In genomic region chr2:33973213-33973834, GRCm38 (mm10) we compare ENCODE assay signal across 8 mouse cellular contexts.
DNase-seq lines count a peak whose midpoint lies in the region; ATAC-seq and TF ChIP-seq lines count a peak whose summit lies in the region.

No protein-coding gene starts in this region.

- peak; percentile 100 for TF ChIP-seq CTCF in lung, embryonic 14.5 days (IDR thresholded peaks at IDR 0.05; ENCODE audit: low read depth)
- TF ChIP-seq CTCF in thymus, adult 2 months (IDR thresholded peaks at IDR 0.05; ENCODE audit: borderline replicate concordance, control insufficient read depth, extremely low read depth, insufficient read depth, low read length, poor library complexity): peak; percentile 99

- H3K4me2 ChIP-seq in forebrain, embryonic 15.5 days (replicated peaks): no peak overlapping the region
- H3K4me2 ChIP-seq in lung, embryonic 14.5 days: no peak overlapping the region

- no peaks in the 10 kb centered on the region for H3K36me3 ChIP-seq in ES-E14 (ENCODE audit: control insufficient read depth, insufficient read depth, low read length, poor library complexity, severe bottlenecking)
- no peaks in the 10 kb centered on the region for H3K36me3 ChIP-seq in forebrain, embryonic 15.5 days
- H3K36me3 ChIP-seq in lung, embryonic 14.5 days (ENCODE audit: insufficient read depth): no peaks in the 10 kb centered on the region
- no peaks in the 10 kb centered on the region for H3K36me3 ChIP-seq in thymus, adult 2 months (ENCODE audit: control insufficient read depth, insufficient read depth, low read length)

- no peak overlapping the region for H3K9ac ChIP-seq in ES-E14 (ENCODE audit: insufficient read depth, low read depth, low read length, poor library complexity, severe bottlenecking)
- H3K9ac ChIP-seq in forebrain, embryonic 15.5 days (replicated peaks): no peak overlapping the region
- H3K9ac ChIP-seq in lung, embryonic 14.5 days: no peak overlapping the region

- peaks cover 0 to 8% of the 10 kb centered on the region in 2 experiments; a peak in 1 of 4 replicates for H3K4me1 ChIP-seq in ES-E14 (ENCODE audit: control insufficient read depth in 2 of 2, insufficient read depth in 2 of 2, low read length in 2 of 2, poor library complexity in 1 of 2)
- H3K4me1 ChIP-seq in forebrain, embryonic 15.5 days: peaks cover 14% of the 10 kb centered on the region
- no peaks in the 10 kb centered on the region for H3K4me1 ChIP-seq in lung, embryonic 14.5 days (ENCODE audit: insufficient read depth)
- H3K4me1 ChIP-seq in thymus, adult 2 months (replicated peaks; ENCODE audit: control insufficient read depth, insufficient read depth, low read length): peaks cover 4% of the 10 kb centered on the region; the same call in 1 of the 2 replicates

- in situ Hi-C loops in ES-E14 (cut with MboI; ENCODE audit: low sequenced_read_pairs in 2 of 2, unreplicated experiment in 2 of 2): no loop called here

- H3K4me3 ChIP-seq in ES-E14 (ENCODE audit: insufficient read depth in 1 of 2, low read depth in 1 of 2, low read length in 2 of 2, poor library complexity in 1 of 2, severe bottlenecking in 1 of 2): no peak overlapping the region
- no peak overlapping the region for H3K4me3 ChIP-seq in forebrain, embryonic 15.5 days
- no peak overlapping the region for H3K4me3 ChIP-seq in lung, embryonic 14.5 days (ENCODE audit: low read depth, low read length)
- H3K4me3 ChIP-seq in thymus, adult 2 months (ENCODE audit: control insufficient read depth, insufficient read depth, low read length): no peak overlapping the region

- intact Hi-C loops in heart, postnatal 25 days (cut with DNase I): loop anchor here (2.0 to 5.0 kb wide), 4 partner anchors 151 to 665 kb away; no protein-coding TSS in a partner anchor

- no peak overlapping the region for H3K27ac ChIP-seq in ES-E14 (ENCODE audit: insufficient read depth, low read depth, low read length, poor library complexity, severe bottlenecking)
- peak overlapping the region; percentile 16 for H3K27ac ChIP-seq in forebrain, embryonic 15.5 days (replicated peaks)
- H3K27ac ChIP-seq in lung, embryonic 14.5 days (ENCODE audit: low read depth): no peak overlapping the region
- H3K27ac ChIP-seq in thymus, adult 2 months (ENCODE audit: control insufficient read depth, insufficient read depth, low read length): no peak overlapping the region

- 68% methylated on average over 4 of the region's 4 CpGs for WGBS in forebrain, embryonic 15.5 days
- 75% methylated on average over 4 of the region's 4 CpGs for whole genome bisulfite sequencing in large intestine, adult 2 months
- 66% methylated on average over 4 of the region's 4 CpGs for WGBS in lung, embryonic 14.5 days
- 80% methylated on average over 4 of the region's 4 CpGs for WGBS in thymus, adult 2 months

- TF ChIP-seq POLR2A in thymus, adult 2 months (IDR thresholded peaks at IDR 0.05; ENCODE audit: control insufficient read depth, extremely low read depth, insufficient read depth, low read length, poor library complexity): no peak

- H3K9me3 ChIP-seq in ES-E14 (ENCODE audit: control insufficient read depth, insufficient read depth, low read depth, low read length): no peaks in the 10 kb centered on the region
- H3K9me3 ChIP-seq in forebrain, embryonic 15.5 days: no peaks in the 10 kb centered on the region
- H3K9me3 ChIP-seq in lung, embryonic 14.5 days (ENCODE audit: low read depth, low read length): peaks cover 6% of the 10 kb centered on the region; the same call in 1 of the 2 replicates

- peak; percentile 52 for DNase-seq in ES-E14 (ENCODE audit: low read depth, low spot score)
- peak; percentile 68 for DNase-seq in cerebellum, adult 11 months
- DNase-seq in heart, postnatal 25 days (ENCODE audit: low spot score): peak; percentile 28
- DNase-seq in large intestine, adult 2 months (ENCODE audit: low read depth, low spot score): peak; percentile 24
- DNase-seq in lung, embryonic 14.5 days: peak; percentile 93
- DNase-seq in ovary, postnatal 10 days (ENCODE audit: low spot score): peak; percentile 54
- DNase-seq in thymus, adult 2 months: peak; percentile 81

- H3K27me3 ChIP-seq in forebrain, embryonic 15.5 days: no peaks in the 10 kb centered on the region
- no peaks in the 10 kb centered on the region for H3K27me3 ChIP-seq in lung, embryonic 14.5 days (ENCODE audit: insufficient read depth, low read length)
- no peaks in the 10 kb centered on the region for H3K27me3 ChIP-seq in thymus, adult 2 months (ENCODE audit: control insufficient read depth, insufficient read depth, low read length)

- ATAC-seq in forebrain, embryonic 15.5 days (replicated peaks): peak; percentile 82
- peak; percentile 72 for ATAC-seq in lung, embryonic 14.5 days (ENCODE audit: insufficient read depth)

TF ChIP-seq in ES-E14, 5 proteins besides CTCF, POLR2A, EP300 and RAD21:
- no peak for TF ChIP-seq MAFK (IDR thresholded peaks at IDR 0.05; ENCODE audit: insufficient read depth, low read depth, low read length)
- TF ChIP-seq ZC3H11A (IDR thresholded peaks at IDR 0.05; ENCODE audit: borderline replicate concordance, low read depth, low read length): peak; percentile 62; the same call in 1 of the 2 replicates

Comparison
In these comparisons a context has a peak if more than half of its experiments do, and no peak if none do; other contexts are left out.
1. DNase-seq: peak in every context shown above with its lines; median percentile 93 in lung, embryonic 14.5 days; 81 in thymus, adult 2 months; 68 in cerebellum, adult 11 months; 54 in ovary, postnatal 10 days; 52 in ES-E14; 28 in heart, postnatal 25 days; 24 in large intestine, adult 2 months.